Mouse (Mus musculus) left cerebral cortex, adult 2 months (tissue): Measurements from ENCODE around the gene Lca5l. TPM values are rescaled to one million over a fixed set of nuclear protein-coding genes. Genes with fewer than 3 reads are reported as not detected.

Experiments used
- DNase-seq, 2 experiments: peaks; one replicate each; pipeline ENCODE4 v3.0.0; 2021 to 2022; ENCODE audit warnings: low spot score in 2 of 2, mixed read lengths in 1 of 2; ENCODE audit errors: extremely low spot score in 1 of 2
- H3K27ac ChIP-seq: fragments of 200-600 bp; 2 replicates; pipeline ENCODE4 v1.8.1; 2022
- H3K4me3 ChIP-seq: fragments of 200-600 bp; 2 replicates; pipeline ENCODE4 v1.8.1; 2022
- CTCF ChIP-seq: fragments of 200-600 bp; IDR thresholded peaks from 2 replicates; pipeline ENCODE4 v1.8.1; 2022; ENCODE audit warnings: antibody characterized with exemption, mild to moderate bottlenecking, moderate library complexity
- intact Hi-C: fragments of 180-260 bp; cut with DNase I; formaldehyde crosslinking; loops from one replicate; pipeline ENCODE4 v1.15.1; 2025
- long read RNA-seq, 2 experiments: library from polyadenylated mRNA; stranded (forward); transcript quantifications; one replicate each; pipeline ENCODE4 v2.0.0; 2021; ENCODE audit warnings: borderline mapping rate in 2 of 2
- total RNA-seq, 2 experiments: library from RNA; stranded (reverse); gene quantifications; 2 replicates each; pipeline ENCODE4 v1.2.3; 2021

Gene Lca5l
- 1 to 10 TPM; 1.4 to 2.1 TPM for total RNA-seq
- long read RNA-seq, experiment 1, partial matches to known transcripts: 0 of 2 reads
- long read RNA-seq, experiment 1, other reads (novel, unspliced or antisense): 2 of 2 reads
- long read RNA-seq, experiment 2, partial matches to known transcripts: 1 of 6 reads
- long read RNA-seq, experiment 2, other reads (novel, unspliced or antisense): 5 of 6 reads

GRCm38 (mm10) chr16:96191531-96192506 lies at the start of gene Lca5l:
Gene Lca5l (minus strand): TSS chr16:96192271.
- DNase-seq: peak; percentile 99 to 100
- intact Hi-C loops: loop anchor here (2.0 kb wide), 1 partner anchor 33 kb away; no protein-coding TSS in a partner anchor
- Histone ChIP-seq H3K27ac (peak within 1 kb of the TSS; percentile 93), H3K4me3 (peak within 1 kb of the TSS; percentile 94)
- TF ChIP-seq CTCF: no peak

- intact Hi-C loops: no loop called here
- peak in 1 of 2 experiments; percentile 27 for DNase-seq
- no peak within 1 kb of the TSS for H3K4me3 ChIP-seq
- TF ChIP-seq CTCF: no peak
- H3K27ac ChIP-seq: no peak within 1 kb of the TSS
These were observed 43.4 kb upstream of the Lca5l start, which contains the start of gene B3galt5 for GRCm38 (mm10) chr16:96235366-96235970. Gene B3galt5 (plus strand): TSS chr16:96235801.

DNA sequence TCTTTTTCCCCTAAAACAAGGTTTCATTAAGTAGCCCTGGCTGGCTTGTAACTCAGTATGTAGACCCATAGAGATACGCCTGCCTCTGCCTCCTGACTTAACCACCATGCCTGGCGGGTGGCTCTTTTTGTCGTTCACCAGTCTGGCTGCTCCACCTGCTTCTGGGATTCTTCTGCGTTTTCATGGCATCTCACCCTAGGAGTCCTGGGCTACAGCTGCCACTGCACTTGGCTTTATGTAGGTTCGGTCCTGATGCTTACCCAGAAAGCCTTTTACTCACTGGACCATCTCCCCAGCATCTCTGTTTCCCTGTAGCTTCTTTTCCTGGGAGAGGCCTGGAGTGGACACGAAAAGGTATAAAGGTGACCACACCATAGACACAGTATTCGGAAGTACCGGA lies 41.9 kb upstream of the Lca5l start:
- no peak for TF ChIP-seq CTCF
- intact Hi-C loops: no loop called here
- DNase-seq: no peak
- Histone ChIP-seq H3K4me3 (no peak overlapping the region), H3K27ac (no peak overlapping the region)

DNA sequence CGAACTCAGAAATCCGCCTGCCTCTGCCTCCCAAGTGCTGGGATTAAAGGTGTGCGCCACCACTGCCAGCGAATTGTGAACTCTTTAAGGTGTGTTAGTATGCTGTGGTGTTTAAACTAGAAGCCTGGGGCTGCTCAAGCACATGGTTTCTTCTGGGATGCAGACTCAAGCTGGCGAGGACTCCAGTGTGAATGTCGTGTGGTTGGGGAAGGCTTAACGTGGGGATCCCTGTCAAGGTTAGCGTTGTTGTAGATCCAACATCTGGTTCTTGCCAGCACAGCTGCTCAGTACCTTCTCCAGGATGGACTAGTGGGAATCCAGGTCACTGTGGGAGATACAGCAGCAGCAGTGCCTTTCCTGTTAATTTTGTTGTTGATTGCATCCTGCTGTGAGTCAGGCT lies 39.9 kb upstream of the Lca5l start:
- Histone ChIP-seq H3K4me3 (no peak overlapping the region), H3K27ac (no peak overlapping the region)
- no peak for TF ChIP-seq CTCF
- no peak for DNase-seq
- intact Hi-C loops: no loop called here

DNA sequence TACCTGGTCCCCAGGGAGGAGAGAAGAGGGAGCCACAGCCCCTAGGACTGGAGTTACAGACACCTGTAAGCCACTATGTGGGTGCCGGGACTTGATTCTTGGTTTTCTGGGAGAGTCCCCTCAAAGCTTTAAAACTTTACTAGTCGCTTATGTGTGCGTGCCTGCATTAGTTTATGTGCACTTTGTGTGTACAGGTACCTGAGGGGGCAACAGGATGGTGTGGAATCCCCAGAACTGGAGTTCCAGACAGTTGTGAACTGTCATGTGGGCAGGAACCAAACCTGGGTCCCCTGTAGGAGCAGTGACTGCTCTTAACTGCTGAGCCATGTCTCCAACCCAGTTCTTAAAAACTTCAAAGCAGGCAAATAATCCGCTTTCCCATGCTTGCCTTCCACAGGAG lies 39.2 kb upstream of the Lca5l start:
- no peak overlapping the region for H3K4me3 ChIP-seq
- DNase-seq: no peak
- no peak overlapping the region for H3K27ac ChIP-seq
- intact Hi-C loops: no loop called here
- no peak for TF ChIP-seq CTCF

DNA sequence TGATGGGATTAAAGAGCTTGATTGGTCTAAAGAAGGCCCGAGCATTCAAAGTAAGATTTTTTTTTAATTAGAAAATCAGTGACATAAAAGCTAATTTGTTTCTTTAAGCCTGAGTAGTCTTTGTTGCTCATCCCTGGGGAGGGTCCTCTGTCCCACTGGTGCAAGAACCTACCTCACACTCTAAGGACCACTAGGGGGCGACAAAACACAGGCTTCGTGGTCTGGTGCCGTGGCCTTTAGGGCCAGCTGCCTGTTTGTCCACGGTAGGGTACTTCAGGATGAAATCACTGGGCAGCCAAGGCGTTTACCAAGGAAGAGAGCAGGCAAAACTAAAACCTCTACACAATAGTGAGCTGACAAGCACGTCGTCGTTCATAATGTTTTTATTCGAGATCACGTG lies 38.3 kb upstream of the Lca5l start:
- no peak overlapping the region for H3K4me3 ChIP-seq
- intact Hi-C loops: loop anchor here (1.0 kb wide), 2 partner anchors 111 to 115 kb away; no protein-coding TSS in a partner anchor
- TF ChIP-seq CTCF: peak; percentile 90
- DNase-seq: peak; percentile 71 to 72
- H3K27ac ChIP-seq: no peak overlapping the region

DNA sequence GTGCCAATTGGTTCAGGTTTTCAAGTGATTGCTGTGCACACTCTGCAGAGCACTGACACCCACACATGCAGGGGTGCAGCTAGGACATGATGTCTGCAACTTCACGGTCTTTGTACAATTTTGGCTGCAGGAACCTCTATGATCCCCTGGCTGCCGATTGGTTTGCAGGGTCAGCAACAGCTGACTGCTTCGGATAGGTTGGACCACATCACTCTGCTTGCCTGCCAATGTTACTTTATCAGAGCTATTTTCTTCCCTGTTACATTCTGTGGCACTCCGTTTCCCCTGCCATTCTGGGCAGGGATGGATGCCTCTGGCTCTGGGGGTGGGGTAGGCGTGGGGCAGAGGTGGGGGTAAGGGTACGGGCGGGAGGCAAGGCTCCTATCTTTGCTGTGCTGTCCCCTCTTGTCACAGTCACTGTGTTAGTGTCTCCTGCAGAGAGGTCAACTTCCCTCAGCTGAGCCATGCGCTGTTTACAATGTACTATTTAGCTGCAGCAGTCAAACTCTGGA lies 37.0 kb upstream of the Lca5l start:
- H3K4me3 ChIP-seq: no peak overlapping the region
- TF ChIP-seq CTCF: no peak
- H3K27ac ChIP-seq: no peak overlapping the region
- DNase-seq: no peak
- intact Hi-C loops: loop anchor here (10.0 kb wide), 1 partner anchor 376 kb away; no protein-coding TSS in a partner anchor

DNA sequence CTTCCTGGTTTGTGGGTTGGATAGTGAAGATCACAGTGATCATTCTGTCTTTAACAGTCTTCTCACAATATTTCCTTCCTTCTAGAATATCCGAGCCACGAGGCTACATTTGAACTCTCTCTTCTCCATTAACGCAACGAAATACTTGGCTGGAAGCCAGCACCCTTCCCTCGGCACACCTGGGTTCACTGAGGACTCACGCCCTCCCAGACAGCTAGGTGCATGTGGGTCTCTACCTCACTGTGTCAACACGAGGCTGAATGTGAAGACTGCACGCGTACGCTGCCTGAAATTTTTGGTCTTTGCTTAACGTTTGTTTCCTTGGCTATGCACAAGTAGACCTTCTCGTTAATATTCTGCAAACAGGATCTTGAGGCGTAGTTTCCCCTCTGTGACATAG lies 36.4 kb upstream of the Lca5l start:
- intact Hi-C loops: loop anchor here (10.0 kb wide), 1 partner anchor 376 kb away; no protein-coding TSS in a partner anchor
- no peak overlapping the region for H3K27ac ChIP-seq
- H3K4me3 ChIP-seq: no peak overlapping the region
- no peak for TF ChIP-seq CTCF
- no peak for DNase-seq

DNA sequence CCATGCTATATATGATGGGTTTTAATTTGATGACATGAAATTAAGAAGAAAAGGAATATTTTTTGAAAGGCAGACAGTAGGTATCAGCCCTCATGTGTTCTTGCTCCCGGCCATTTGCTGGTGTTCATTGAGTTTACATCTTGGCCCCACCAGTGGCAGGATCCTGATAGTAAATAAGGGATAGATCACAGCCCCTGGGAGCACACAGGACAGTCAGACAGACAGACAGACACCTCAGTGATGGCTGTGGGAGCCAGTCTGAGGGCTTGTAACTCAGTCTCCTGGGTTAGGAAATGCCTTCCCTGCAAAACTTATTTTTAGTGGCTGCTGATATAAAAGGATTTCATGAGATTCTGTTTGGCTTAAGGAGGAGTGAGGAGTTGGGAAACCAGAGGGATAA lies 30.4 kb upstream of the Lca5l start:
- H3K4me3 ChIP-seq: no peak overlapping the region
- intact Hi-C loops: loop anchor here (10.0 kb wide), 1 partner anchor 382 kb away; no protein-coding TSS in a partner anchor
- no peak for TF ChIP-seq CTCF
- DNase-seq: no peak
- no peak overlapping the region for H3K27ac ChIP-seq

DNA sequence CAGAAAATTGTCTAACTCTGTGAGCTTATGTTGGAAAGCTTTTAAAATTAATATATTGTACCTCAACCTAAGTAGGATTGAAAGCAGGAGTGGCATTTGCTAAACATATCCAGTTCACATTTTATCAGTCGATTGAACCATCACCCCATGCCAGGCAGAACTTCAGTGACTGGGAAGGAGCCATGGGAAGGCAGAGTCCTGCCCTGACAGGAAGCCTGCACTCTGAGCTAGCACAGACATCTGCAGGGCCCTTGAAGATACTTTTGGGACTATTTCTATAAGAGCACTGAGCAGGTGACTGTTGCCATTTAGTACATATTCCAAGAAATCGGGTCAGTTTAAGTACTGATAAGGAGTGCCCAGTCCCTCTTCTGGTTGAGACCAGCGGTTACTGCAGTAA lies 29.9 kb upstream of the Lca5l start:
- Histone ChIP-seq H3K27ac (no peak overlapping the region), H3K4me3 (no peak overlapping the region)
- DNase-seq: no peak
- TF ChIP-seq CTCF: no peak
- intact Hi-C loops: loop anchor here (10.0 kb wide), 1 partner anchor 383 kb away; no protein-coding TSS in a partner anchor

DNA sequence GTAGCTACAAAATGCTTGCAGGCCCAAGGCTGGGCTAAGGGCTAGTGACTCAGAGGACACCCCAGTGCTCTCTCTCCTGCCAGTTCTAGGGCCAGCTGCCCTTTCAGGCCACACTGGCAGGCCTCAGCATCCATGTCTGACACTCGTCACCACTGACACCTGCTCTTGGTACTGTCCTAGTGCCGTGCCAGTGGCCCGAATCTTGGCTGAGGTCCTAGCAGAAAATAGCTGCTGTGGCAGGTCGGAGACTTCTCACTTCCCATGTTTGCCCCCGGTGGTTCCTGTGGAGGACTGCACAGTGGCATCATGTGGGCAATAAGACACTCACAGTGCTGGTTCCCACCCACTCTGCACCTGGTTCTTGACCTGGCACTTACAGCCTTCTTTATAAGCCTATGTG lies 29.4 kb upstream of the Lca5l start:
- H3K27ac ChIP-seq: no peak overlapping the region
- intact Hi-C loops: loop anchor here (10.0 kb wide), 1 partner anchor 383 kb away; no protein-coding TSS in a partner anchor
- no peak for TF ChIP-seq CTCF
- no peak for DNase-seq
- H3K4me3 ChIP-seq: no peak overlapping the region

- no peak for DNase-seq
- no peak overlapping the region for H3K4me3 ChIP-seq
These were observed 21.0 kb upstream of the Lca5l start for GRCm38 (mm10) chr16:96213027-96213426.

More at GRCm38 (mm10) chr16:96213027-96213426, 21.0 kb upstream of the Lca5l start:
- no peak overlapping the region for H3K27ac ChIP-seq
- TF ChIP-seq CTCF: no peak
- intact Hi-C loops: no loop called here
